Mouse (Mus musculus): ENCODE data around the gene Higd1b.

DNA sequence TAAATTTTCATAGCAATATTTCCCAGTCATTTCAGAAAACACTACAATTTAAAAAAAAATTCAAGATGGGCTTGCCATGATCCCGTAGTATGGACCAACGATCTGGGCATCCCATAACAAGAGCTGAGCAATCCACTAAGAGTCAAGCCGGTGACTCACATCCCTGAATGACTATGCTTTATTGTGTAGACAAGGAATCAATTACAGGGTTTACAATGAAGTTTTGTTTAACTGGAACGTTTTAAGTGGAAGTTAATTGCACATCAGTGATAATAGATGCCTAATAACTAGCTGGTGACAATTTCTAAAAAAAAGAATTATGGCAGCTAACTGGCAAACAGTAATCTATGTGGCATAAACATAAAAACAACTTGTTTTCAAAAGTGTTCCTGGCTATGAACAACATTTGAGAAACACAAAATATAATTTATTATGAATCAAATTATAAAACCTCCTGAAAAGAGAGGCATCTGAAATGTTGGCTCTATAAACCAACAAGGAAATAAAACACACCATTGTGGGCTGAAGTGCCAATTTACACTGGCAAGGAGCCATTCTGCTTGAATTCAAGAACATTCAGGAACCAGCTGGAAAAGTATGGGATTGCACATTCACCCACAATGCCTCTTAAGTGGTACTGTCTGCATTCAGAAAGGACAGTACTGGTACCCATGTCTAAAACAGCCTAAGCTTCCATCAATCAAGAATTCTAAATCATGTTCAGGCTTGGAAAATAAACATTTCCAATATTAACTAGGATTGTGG is 24.7 kb upstream of the Higd1b start:
- TF ChIP-seq CTCF (IDR thresholded peaks at IDR 0.05; ENCODE audit: low read depth, low read length) (no peak), POLR2A (IDR thresholded peaks at IDR 0.05; ENCODE audit: extremely low read depth, insufficient read depth, low read length) (no peak)

Data from liver, adult 2 months (tissue).